Mouse (Mus musculus) brain, embryonic 18.5 days (tissue): ENCODE measurements around the gene Slc9a9.
"Not testable (repeated sequence)": the region's sequence is repeated elsewhere in the genome, so short reads cannot be mapped to it uniquely, and the experiment has no call there.

Source experiments
- DNase-seq: peaks from one replicate; pipeline ENCODE4 v3.0.0-alpha.2; 2012; ENCODE audit warnings: low read depth, low spot score

Slc9a9 gene

GRCm38 (mm10) chr9:94669791-94670577 is at the start of gene Slc9a9:
Slc9a9 (plus strand) TSS chr9:94669909.
- DNase-seq: no peak

DNA sequence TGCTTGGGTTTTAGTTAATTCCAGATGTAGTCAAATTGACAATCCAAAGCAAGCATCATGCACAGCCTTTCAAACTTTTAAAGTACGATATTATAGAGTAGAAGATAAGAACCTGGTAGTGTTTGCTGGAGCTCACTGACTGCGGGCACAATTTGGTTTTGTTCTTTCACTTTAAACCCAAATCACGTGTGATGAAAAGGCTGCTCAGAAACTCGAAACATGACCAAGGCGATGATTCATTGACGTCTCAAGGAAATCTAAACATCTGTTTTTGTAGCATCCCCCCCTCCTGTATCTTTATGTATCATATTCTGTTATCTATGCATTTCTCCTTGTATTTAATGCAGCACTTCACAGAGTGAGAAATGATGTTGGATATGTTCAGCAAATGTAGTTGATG is 49.4 kb upstream of the Slc9a9 start:
- no peak for DNase-seq

DNA sequence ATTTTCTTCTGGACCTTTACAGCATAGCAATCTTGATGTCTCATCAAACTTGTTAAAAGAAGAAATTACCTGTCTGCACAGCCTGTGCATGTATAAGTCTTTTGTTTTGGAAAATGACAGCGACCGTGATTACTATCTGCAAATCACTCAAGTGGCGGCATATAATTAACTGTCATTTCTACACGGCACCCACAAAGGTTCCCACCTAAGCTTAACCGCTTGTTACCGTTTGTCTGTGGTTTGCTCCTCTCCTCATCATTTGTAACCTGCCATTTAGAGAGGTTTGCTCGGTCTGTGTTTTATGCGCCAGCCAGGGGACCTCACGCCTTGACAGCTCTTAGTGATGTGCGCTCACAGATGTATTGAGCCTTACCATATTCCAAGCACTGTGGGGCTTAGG is 48.9 kb upstream of the Slc9a9 start:
- DNase-seq: no peak

DNA sequence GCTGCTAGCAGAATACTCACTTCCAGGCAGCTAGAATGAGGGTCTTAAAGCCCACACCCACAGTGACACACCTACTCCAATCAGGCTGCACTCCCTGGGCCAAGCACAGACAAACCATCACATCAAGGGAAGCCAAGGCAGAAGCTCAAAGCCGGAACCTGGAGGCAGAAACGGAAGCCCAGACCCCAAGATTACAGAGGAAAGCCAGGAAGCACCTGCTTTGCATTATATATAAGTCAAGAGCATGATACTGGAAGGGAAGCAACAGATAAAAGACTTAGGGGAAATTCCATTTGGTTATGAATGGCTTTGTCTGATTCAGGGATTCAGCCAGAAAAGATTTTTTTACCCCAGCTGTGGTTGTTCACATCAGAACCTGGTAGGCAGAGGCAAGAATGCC is 47.8 kb upstream of the Slc9a9 start:
- no peak for DNase-seq

DNA sequence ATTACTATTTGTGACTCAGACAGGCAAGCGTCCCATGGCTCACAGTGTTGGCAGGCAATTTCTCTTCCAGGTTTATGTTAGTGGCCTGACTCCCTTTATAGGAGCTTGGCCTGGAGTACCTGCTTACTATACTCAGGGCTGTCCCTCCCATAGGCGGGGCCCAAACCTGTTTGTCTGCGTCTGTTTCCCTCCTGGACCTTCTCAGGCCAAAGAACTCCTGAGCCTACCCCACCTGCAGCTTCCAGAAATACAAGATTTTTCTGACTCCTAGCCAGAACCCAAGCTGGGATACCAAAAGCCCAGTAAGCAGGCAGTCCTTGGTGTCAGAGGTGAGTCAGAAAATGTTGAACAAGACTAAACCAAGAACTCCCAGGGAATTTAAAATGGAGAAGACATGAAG is 43.0 kb upstream of the Slc9a9 start:
- no peak for DNase-seq

DNA sequence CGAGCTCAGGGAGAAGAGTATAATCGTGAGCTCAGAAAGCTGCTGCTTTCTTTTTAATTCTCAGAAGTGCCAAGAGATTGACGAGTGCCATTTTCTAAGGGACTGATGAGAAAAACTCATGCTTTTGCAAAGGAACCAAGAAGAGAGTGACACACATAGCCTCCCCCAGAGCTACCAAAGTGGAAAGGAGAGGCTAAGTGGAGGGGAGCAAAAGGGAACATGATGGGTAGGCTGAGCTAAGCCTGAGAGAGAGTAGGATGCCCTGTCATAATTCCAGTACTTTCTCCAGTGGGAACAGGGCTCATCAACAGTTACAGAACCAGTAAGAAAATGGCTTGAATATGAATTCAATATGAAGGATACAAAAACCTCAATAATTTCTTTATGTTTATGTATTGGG is 40.8 kb upstream of the Slc9a9 start:
- DNase-seq: no peak

GRCm38 (mm10) chr9:94634275-94634674 is 35.4 kb upstream of the Slc9a9 start:
- not testable (repeated sequence) for DNase-seq

GRCm38 (mm10) chr9:94645631-94646030 is 24.1 kb upstream of the Slc9a9 start:
- no peak for DNase-seq

DNA sequence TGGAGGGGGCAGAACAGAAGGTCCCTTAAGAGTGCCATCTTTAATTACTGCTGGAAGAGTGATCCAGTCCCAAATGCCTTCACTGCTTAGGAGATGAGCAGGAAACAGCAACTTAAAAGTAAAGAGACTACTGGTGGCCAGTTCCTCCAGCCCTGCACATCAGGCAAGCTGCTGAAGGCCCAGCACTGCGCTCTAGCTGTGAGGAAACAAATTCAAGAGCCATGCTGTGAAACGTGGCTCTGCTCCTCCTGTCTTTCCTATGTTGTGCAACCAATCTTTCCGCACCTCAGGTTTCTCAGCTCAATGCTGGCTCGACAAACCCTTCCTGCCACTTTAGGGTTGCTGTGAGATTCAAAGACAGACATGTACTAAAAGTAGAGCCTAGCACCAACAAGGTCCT is 22.3 kb upstream of the Slc9a9 start:
- no peak for DNase-seq

- no peak for DNase-seq
Measured at GRCm38 (mm10) chr9:94649991-94650390, 19.7 kb upstream of the Slc9a9 start.

DNA sequence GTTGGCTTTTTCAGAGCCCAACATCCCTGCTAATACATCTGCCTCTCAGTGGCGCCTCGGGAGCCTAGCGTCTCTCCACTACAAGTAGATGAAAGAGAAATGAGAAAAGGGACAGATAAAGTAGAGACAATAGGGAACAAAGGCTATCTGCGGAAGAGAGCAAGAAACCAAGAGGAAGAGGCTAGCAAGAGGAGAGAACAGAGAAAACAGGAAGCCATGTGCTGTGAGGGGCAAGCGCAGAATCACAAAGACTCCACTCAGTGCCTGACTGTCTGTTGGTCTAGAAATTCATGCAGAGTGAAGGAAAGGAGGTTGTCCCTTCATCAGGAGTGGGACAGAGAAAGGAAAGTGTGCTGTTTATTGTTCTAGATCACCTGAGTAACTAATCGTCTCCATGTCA is 16.5 kb upstream of the Slc9a9 start:
- no peak for DNase-seq

DNA sequence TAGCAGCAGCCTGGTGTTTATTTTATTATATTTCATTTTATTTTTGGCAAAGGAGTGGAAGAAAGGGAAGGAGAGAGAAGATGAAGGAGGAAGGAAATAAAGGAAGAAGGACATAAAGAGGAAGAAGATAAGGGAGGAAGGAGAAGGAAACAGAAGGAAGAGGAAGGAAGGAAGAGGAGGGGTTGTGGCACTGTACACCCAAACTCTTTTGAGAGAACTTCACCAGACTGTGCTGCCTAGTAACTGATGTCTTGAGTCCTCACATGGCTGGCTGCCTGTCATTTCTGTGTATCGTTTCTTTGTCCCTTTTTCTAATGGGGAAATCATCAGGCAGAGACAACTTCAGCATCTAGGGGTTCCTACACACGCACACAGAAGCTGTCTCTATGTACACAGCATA is 15.9 kb upstream of the Slc9a9 start:
- DNase-seq: no peak

- no peak for DNase-seq
Measured at GRCm38 (mm10) chr9:94656265-94656664, 13.4 kb upstream of the Slc9a9 start.

DNA sequence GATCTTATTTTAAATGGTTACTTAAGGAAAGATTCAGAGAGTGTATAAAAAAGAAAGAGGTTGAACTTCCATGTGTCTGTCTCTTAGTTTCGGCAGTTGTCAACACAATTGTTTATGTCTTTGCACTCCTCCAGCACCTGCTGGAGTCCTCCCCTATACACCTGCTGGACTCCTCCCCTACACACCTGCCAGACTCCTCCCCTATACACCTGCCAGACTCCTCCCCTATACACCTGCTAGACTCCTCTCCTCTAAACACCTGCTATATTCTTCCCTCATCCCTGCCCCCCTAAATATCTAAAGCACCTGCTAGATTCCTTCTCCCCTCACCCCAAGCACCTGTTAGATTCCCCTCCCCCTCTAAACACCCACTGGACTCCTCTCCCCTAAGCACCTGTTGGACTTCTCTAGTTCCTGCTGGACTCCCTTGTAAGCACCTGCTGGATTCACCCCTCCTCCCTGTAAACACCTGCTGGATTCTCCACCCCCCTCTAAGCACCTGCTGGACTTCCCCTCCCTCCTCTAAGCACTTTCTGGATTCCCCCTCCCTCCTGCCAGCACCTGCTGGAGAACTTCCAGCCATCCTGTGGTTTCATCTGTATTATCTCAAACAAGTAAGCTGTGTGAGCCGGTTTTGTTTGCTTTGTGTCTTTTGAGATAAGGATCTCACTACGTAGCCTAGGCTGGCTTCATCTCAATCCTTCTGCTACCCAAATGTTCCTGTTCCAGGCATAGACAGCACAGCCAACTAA is 10.1 kb upstream of the Slc9a9 start:
- peak; percentile 18 for DNase-seq

- no peak for DNase-seq
Measured at GRCm38 (mm10) chr9:94661768-94662167, 7.9 kb upstream of the Slc9a9 start.

GRCm38 (mm10) chr9:94665248-94665647 is 4.5 kb upstream of the Slc9a9 start:
- DNase-seq: no peak

- no peak for DNase-seq
Measured at GRCm38 (mm10) chr9:94668589-94668988, 1.1 kb upstream of the Slc9a9 start.

DNA sequence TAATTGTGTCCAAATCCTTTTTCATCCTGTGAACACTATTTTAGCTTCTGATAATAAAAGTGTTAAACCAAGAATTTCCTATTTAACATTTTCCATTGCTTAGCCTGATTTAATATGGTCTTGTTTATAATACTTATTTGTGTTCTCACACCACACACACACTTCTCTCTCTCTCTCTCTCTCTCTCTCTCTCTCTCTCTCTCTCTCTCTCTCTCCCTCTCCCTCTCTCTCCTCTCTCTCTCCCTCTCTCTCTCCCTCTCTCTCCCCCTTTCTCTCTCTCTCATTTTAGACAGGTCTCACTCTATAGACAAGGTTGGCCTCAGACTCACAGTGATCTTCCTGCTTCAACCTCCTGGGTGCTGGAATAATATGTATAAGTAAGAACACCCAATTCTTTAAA is 995 bp downstream of the Slc9a9 start:
- DNase-seq: no peak

- DNase-seq: no peak
Measured at GRCm38 (mm10) chr9:94674704-94675103, 5.0 kb downstream of the Slc9a9 start.

GRCm38 (mm10) chr9:94678021-94678655 is 8.4 kb downstream of the Slc9a9 start:
- no peak for DNase-seq

DNA sequence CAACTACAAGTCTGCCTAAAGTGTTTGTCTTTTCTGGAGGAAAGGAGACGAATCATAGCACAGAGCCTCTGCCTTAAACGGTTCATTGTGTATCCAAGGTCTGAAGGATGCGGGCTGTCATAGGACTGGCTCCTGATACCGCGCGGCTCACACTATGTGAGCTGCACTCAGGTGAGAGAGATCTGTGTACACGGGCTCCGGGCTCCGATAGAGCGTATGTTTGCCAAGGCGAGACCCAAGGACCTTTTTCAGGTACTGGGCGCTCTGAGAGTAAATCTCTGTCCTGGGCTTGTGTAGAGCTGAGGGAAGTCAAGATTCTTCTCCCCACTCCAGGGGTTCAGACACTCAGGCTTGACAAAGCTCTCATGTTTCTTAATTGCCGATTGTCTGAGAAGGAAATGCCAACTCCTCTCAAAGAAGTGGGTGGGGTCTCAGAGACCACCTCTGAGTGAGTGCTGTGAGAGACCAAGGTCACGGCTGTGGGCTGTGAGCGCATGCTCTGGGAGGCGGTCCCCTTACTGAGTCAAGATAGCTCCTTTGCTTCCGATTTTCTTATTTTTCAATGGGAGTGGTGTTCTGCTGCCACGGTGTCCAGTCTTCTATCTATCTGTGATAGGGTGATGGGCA is 10.9 kb downstream of the Slc9a9 start:
- DNase-seq: no peak

DNA sequence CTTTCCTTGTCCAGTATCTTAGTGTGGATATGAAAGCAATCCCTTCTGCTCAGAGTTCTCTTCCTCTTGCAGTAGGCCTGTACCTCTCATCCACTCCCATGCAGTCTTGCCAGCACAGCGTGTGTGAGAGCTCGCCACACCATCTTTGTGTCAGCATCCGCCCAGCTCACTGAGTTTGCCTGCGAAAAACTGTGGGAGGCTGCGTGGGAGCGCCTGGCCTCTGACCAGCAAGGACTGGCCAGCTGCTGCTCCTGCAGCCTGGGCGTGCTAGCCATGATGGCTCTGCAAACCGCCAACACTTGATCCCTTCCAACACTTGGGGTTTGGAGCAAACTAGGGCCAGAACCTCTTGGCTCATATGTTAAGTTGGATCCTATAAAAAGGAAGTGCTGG is 11.4 kb downstream of the Slc9a9 start:
- DNase-seq: no peak
